Mouse (Mus musculus) neural tube, embryonic 14.5 days (tissue): ENCODE results near the gene Cfap74. TPM values are rescaled to one million over a fixed set of nuclear protein-coding genes. Genes with fewer than 3 reads are reported as not detected.

Experiments
- ATAC-seq: fragments of 200-750 bp; cut with Nextera tagmentation; 2 replicates; pipeline ENCODE4 v1.8.0; 2017; ENCODE audit warnings: low read depth, mild to moderate bottlenecking, moderate TSS enrichment, moderate library complexity
- H3K27ac ChIP-seq: fragments of 300-500 bp; sonication (generic); 2 replicates; pipeline ENCODE4 v1.5.1; 2014; ENCODE audit warnings: low read depth, mild to moderate bottlenecking, control low read depth, low read length, moderate library complexity, mixed read lengths
- H3K27me3 ChIP-seq: fragments of 300-500 bp; sonication (generic); 2 replicates; pipeline ENCODE4 v1.6.1; 2014; ENCODE audit warnings: low read length; ENCODE audit not compliant: control insufficient read depth, insufficient read depth
- H3K36me3 ChIP-seq: fragments of 300-500 bp; sonication (generic); 2 replicates; pipeline ENCODE4 v1.6.1; 2014; ENCODE audit warnings: low read length, mixed read lengths; ENCODE audit not compliant: control insufficient read depth, insufficient read depth
- H3K4me1 ChIP-seq: fragments of 300-500 bp; sonication (generic); 2 replicates; pipeline ENCODE4 v1.6.1; 2014; ENCODE audit warnings: low read length; ENCODE audit not compliant: control insufficient read depth, insufficient read depth
- H3K4me2 ChIP-seq: fragments of 300-500 bp; sonication (generic); 2 replicates; pipeline ENCODE4 v1.6.1; 2014; ENCODE audit warnings: mild to moderate bottlenecking, low read depth, low read length, control low read depth
- H3K4me3 ChIP-seq: fragments of 300-500 bp; sonication (generic); 2 replicates; pipeline ENCODE4 v1.5.1; 2014; ENCODE audit warnings: low read depth, low read length, control low read depth, mixed read lengths
- H3K9ac ChIP-seq: fragments of 300-500 bp; sonication (generic); replicated peaks from 2 replicates; pipeline ENCODE4 v1.6.1; 2014; ENCODE audit warnings: low read depth, mild to moderate bottlenecking, control low read depth, low read length, mixed read lengths
- H3K9me3 ChIP-seq: fragments of 300-500 bp; sonication (generic); 2 replicates; pipeline ENCODE4 v1.6.1; 2016; ENCODE audit warnings: low read length; ENCODE audit not compliant: control insufficient read depth
- WGBS: fragments of 180-500 bp; shearing (Covaris S2); extraction: QIAGEN DNeasy Blood & Tissue Kit; methylation state at CpG from one replicate; pipeline ENCODE4 v1.1.7; 2014; 5-methylcytosine and 5-hydroxymethylcytosine counted together
- polyA plus RNA-seq: library from polyadenylated mRNA; unstranded; fragments of >200 nt; fragmentation: Nextera tagmentation; extraction: Ambion mirVana; gene quantifications from 2 replicates; pipeline ENCODE4 v1.2.1, GENCODE M21; 2014

Gene Cfap74
- polyA plus RNA-seq, 1 experiment from 2014 or later: 4.8 TPM

GRCm38 (mm10) chr4:155482733-155483540 is 73.9 kb downstream of the Cfap74 start:
- 73% methylated on average over 8 of the region's 8 CpGs for WGBS
- Histone ChIP-seq H3K9me3 (no peaks in the 10 kb centered on the region), H3K27ac (no peak overlapping the region), H3K4me1 (0 out of 2 replicates have a peak, but pooled peaks cover 2% of the 10 kb centered on the region), H3K36me3 (no peaks in the 10 kb centered on the region), H3K27me3 (no peaks in the 10 kb centered on the region), H3K9ac (no peak overlapping the region), H3K4me2 (no peak overlapping the region), H3K4me3 (no peak overlapping the region)
- ATAC-seq: no peak

- no peak overlapping the region for H3K4me3 ChIP-seq
- H3K27ac ChIP-seq: no peak overlapping the region
- H3K9me3 ChIP-seq: no peaks in the 10 kb centered on the region
- peaks cover 14% of the 10 kb centered on the region for H3K4me1 ChIP-seq
- ATAC-seq: no peak
- H3K27me3 ChIP-seq: no peaks in the 10 kb centered on the region
- no peaks in the 10 kb centered on the region for H3K36me3 ChIP-seq
- no peak overlapping the region for H3K4me2 ChIP-seq
- no peak overlapping the region for H3K9ac ChIP-seq
- 89% methylated on average over 3 of the region's 3 CpGs for WGBS
Measured at GRCm38 (mm10) chr4:155485521-155485920, 76.5 kb downstream of the Cfap74 start.

GRCm38 (mm10) chr4:155487746-155488145 is 78.8 kb downstream of the Cfap74 start:
- H3K36me3 ChIP-seq: no peaks in the 10 kb centered on the region
- H3K4me3 ChIP-seq: no peak overlapping the region
- H3K27ac ChIP-seq: no peak overlapping the region
- peaks cover 18% of the 10 kb centered on the region for H3K4me1 ChIP-seq
- ATAC-seq: no peak
- no peaks in the 10 kb centered on the region for H3K9me3 ChIP-seq
- no peak overlapping the region for H3K4me2 ChIP-seq
- 46% methylated on average over 3 of the region's 3 CpGs for WGBS
- H3K27me3 ChIP-seq: no peaks in the 10 kb centered on the region
- H3K9ac ChIP-seq: no peak overlapping the region

- H3K4me3 ChIP-seq: no peak overlapping the region
- no peak overlapping the region for H3K4me2 ChIP-seq
- 0 out of 2 replicates have a peak overlapping the region, but pooled peaks have one; percentile 35 for H3K27ac ChIP-seq
- H3K4me1 ChIP-seq: peaks cover 21% of the 10 kb centered on the region
- ATAC-seq: 0 out of 2 replicates have a peak, but pooled peaks have one; percentile 8
- no peak overlapping the region for H3K9ac ChIP-seq
- H3K27me3 ChIP-seq: no peaks in the 10 kb centered on the region
- H3K36me3 ChIP-seq: no peaks in the 10 kb centered on the region
- no peaks in the 10 kb centered on the region for H3K9me3 ChIP-seq
- WGBS: 77% methylated on average over 8 of the region's 8 CpGs
Measured at GRCm38 (mm10) chr4:155488232-155489025, 79.4 kb downstream of the Cfap74 start.

- no peaks in the 10 kb centered on the region for H3K36me3 ChIP-seq
Measured at GRCm38 (mm10) chr4:155489101-155489970, 80.3 kb downstream of the Cfap74 start.

GRCm38 (mm10) chr4:155490456-155490855 is 81.5 kb downstream of the Cfap74 start:
- Histone ChIP-seq H3K9me3 (no peaks in the 10 kb centered on the region), H3K9ac (peak overlapping the region; percentile 100), H3K36me3 (no peaks in the 10 kb centered on the region), H3K27ac (peak overlapping the region; percentile 96), H3K27me3 (no peaks in the 10 kb centered on the region), H3K4me1 (peaks cover 31% of the 10 kb centered on the region), H3K4me3 (peak overlapping the region; percentile 98), H3K4me2 (peak overlapping the region; percentile 78)
- 17% methylated on average over 5 of the region's 5 CpGs for WGBS
- 0 out of 2 replicates have a peak, but pooled peaks have one; percentile 2 for ATAC-seq

More at GRCm38 (mm10) chr4:155489101-155489970, 80.3 kb downstream of the Cfap74 start:
- WGBS: 78% methylated on average over 9 of the region's 9 CpGs
- Histone ChIP-seq H3K27me3 (no peaks in the 10 kb centered on the region), H3K9ac (no peak overlapping the region), H3K4me1 (peaks cover 25% of the 10 kb centered on the region), H3K9me3 (no peaks in the 10 kb centered on the region), H3K4me2 (no peak overlapping the region), H3K4me3 (no peak overlapping the region), H3K27ac (no peak overlapping the region)
- no peak for ATAC-seq

- Histone ChIP-seq H3K9me3 (no peaks in the 10 kb centered on the region), H3K4me2 (peak within 1 kb of the TSS; percentile 78), H3K9ac (peak within 1 kb of the TSS; percentile 100), H3K27me3 (no peaks in the 10 kb centered on the region), H3K4me3 (peak within 1 kb of the TSS; percentile 98), H3K4me1 (peaks cover 31% of the 10 kb centered on the region), H3K27ac (peak within 1 kb of the TSS; percentile 96), H3K36me3 (no peaks in the 10 kb centered on the region)
- 0% methylated on average over 41 of the region's 60 CpGs for WGBS
- ATAC-seq: peak; percentile 82
Measured at GRCm38 (mm10) chr4:155490990-155491504, 82.1 kb downstream of the Cfap74 start, which contains the start of gene Gnb1. Gene Gnb1, plus strand, starts transcription at chr4:155491361.

- Histone ChIP-seq H3K36me3 (no peaks in the 10 kb centered on the region), H3K4me3 (peak overlapping the region; percentile 98), H3K4me1 (peaks cover 31% of the 10 kb centered on the region), H3K9me3 (no peaks in the 10 kb centered on the region), H3K27ac (peak overlapping the region; percentile 96), H3K9ac (peak overlapping the region; percentile 100), H3K4me2 (peak overlapping the region; percentile 78), H3K27me3 (no peaks in the 10 kb centered on the region)
- peak; percentile 54 for ATAC-seq
- WGBS: under 1% methylated on average over 53 of the region's 54 CpGs
Measured at GRCm38 (mm10) chr4:155491529-155492130, 82.6 kb downstream of the Cfap74 start.
